Mouse (Mus musculus): ENCODE results near the gene Plscr4. TPM values are rescaled to one million over a fixed set of nuclear protein-coding genes. Genes with fewer than 3 reads are reported as not detected.

Plscr4 gene
- polyA plus RNA-seq (2015; fragmentation: Nextera tagmentation; extraction: Ambion mirVana), result 4.3 and 4.6 TPM in 2 replicates

DNA sequence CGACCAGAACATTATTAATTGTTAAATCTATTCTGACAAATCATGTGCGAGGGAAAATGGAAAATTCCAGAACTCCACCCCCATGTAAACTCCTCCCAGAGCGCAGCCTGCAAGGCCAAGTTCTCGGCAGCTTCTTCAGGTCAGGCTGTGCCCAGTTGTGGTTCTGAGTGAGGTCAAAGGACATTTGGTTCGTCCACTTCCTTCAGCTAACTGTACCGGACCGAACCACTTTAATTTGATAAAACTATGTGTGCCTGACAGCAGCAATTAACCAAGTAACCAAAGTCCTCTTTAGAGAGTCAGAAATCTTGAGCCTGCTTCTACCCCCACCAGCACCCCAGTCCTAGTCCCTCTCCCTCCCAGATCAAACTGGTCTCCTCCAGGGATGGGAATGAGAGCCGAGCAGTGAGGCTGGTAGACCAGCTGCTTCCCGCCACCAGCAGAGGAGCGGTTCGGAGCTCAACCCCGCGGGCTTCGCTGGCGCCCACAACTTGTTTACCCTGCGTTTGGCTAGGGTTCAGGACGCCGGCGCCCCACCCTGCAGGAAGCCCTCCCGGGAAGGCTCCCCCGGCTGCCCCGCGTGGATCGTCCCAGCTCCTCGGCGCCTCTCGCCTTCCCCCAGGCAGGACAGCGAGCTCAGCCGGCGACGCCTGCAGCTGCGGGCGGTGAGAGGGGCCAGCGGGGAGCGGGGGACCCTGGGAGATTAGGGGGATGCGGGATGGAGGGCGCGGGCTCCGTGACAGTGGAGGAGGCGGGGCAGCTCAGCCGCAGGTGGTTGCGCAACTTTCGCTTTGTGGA is at the start of gene Plscr4:
Plscr4 (plus strand) TSS at position 113 of the 798 bp plus-strand sequence.
- Histone ChIP-seq H3K27ac (ENCODE audit: low read depth, low read length) (peak within 1 kb of the TSS; percentile 46), H3K9me3 (ENCODE audit: control insufficient read depth) (no peaks in the 10 kb centered on the region), H3K4me1 (replicated peaks; ENCODE audit: control insufficient read depth, insufficient read depth, low read length) (no peaks in the 10 kb centered on the region), H3K9ac (ENCODE audit: low read depth, low read length) (peak within 1 kb of the TSS; percentile 73), H3K27me3 (replicated peaks; ENCODE audit: control insufficient read depth, insufficient read depth, low read length) (no peaks in the 10 kb centered on the region), H3K4me3 (ENCODE audit: low read depth, low read length) (peak within 1 kb of the TSS; percentile 72), H3K4me2 (replicated peaks; ENCODE audit: low read depth) (peak within 1 kb of the TSS; percentile 98), H3K36me3 (ENCODE audit: control insufficient read depth, insufficient read depth) (no peaks in the 10 kb centered on the region)
- peak; percentile 73 for ATAC-seq
- no peak for TF ChIP-seq CTCF (IDR thresholded peaks at IDR 0.05; ENCODE audit: low read depth)
- 10% methylated on average over 43 of the region's 43 CpGs for WGBS

DNA sequence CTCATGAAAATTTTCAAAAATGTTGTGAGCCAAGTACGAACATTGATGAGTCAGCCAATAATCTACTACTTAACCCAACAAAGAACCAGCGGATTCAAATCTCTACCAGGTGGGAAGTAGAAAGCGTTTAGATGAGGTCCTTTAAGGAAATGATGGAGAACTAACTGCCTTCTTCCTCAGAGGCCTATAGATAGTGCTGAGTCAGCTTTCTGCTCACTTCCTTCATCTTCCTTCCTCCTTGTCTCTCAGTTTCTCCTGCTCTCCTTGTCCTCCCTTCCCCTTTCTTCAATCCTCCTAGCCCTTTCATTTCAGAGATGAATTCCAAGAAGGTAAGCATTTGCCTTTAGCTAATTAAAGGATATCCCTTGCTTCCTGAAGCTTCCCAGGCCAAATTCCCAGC is 46.9 kb upstream of the Plscr4 start:
- Histone ChIP-seq H3K36me3 (ENCODE audit: control insufficient read depth, insufficient read depth) (no peaks in the 10 kb centered on the region), H3K9ac (ENCODE audit: low read depth, low read length) (no peak overlapping the region), H3K27me3 (replicated peaks; ENCODE audit: control insufficient read depth, insufficient read depth, low read length) (no peaks in the 10 kb centered on the region), H3K4me3 (ENCODE audit: low read depth, low read length) (no peak overlapping the region), H3K27ac (ENCODE audit: low read depth, low read length) (no peak overlapping the region), H3K4me1 (replicated peaks; ENCODE audit: control insufficient read depth, insufficient read depth, low read length) (no peaks in the 10 kb centered on the region), H3K4me2 (replicated peaks; ENCODE audit: low read depth) (no peak overlapping the region), H3K9me3 (ENCODE audit: control insufficient read depth) (no peaks in the 10 kb centered on the region)
- TF ChIP-seq CTCF (IDR thresholded peaks at IDR 0.05; ENCODE audit: low read depth), result no peak
- 93% methylated on average over 3 of the region's 3 CpGs for WGBS
- no peak for ATAC-seq

DNA sequence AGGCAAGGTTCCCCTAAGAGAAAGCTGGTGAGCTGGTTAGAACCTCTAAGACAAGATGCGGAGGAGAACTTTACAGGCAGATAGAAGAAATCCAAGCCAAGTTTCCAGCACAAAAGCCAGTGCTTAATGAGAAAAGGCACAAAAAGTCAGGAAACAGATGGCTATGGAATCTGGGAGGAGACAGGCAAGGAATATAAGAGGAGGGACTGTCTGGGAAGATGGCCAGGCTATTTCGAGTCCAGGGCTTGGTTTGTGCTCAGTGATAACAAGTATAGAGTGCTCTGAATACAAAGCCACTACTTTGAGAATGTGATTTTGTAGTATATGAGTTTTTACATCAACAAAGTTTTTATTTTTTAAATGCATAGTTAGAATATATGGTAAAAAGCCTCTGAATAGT is 45.1 kb upstream of the Plscr4 start:
- H3K36me3 ChIP-seq (ENCODE audit: control insufficient read depth, insufficient read depth), result no peaks in the 10 kb centered on the region
- no peaks in the 10 kb centered on the region for H3K27me3 ChIP-seq (replicated peaks; ENCODE audit: control insufficient read depth, insufficient read depth, low read length)
- no peak overlapping the region for H3K27ac ChIP-seq (ENCODE audit: low read depth, low read length)
- no peak overlapping the region for H3K4me2 ChIP-seq (replicated peaks; ENCODE audit: low read depth)
- 77% methylated on average over 2 of the region's 2 CpGs for WGBS
- H3K9ac ChIP-seq (ENCODE audit: low read depth, low read length), result no peak overlapping the region
- no peak for TF ChIP-seq CTCF (IDR thresholded peaks at IDR 0.05; ENCODE audit: low read depth)
- H3K4me3 ChIP-seq (ENCODE audit: low read depth, low read length), result no peak overlapping the region
- no peaks in the 10 kb centered on the region for H3K9me3 ChIP-seq (ENCODE audit: control insufficient read depth)
- no peaks in the 10 kb centered on the region for H3K4me1 ChIP-seq (replicated peaks; ENCODE audit: control insufficient read depth, insufficient read depth, low read length)
- ATAC-seq, result no peak

DNA sequence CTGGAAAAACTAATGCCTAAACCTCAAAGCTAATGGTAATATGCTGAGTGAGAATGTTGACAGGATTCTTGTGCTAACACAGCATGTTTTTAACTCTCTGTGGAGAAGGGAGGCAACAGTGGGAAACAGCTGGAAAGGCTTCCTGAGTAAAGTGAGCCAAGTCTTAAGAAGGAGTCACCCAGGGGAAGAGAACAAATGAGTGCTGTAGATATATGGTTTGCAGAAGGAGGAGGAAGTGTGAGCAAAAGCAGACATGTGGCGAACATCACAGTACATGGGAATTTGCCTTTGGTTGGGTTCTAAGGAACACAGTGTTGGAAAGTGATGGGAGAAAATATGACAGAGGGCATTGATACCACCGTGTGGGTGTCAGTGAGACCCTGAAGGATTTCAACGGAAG is 43.5 kb upstream of the Plscr4 start:
- H3K36me3 ChIP-seq (ENCODE audit: control insufficient read depth, insufficient read depth), result no peaks in the 10 kb centered on the region
- ATAC-seq, result no peak

DNA sequence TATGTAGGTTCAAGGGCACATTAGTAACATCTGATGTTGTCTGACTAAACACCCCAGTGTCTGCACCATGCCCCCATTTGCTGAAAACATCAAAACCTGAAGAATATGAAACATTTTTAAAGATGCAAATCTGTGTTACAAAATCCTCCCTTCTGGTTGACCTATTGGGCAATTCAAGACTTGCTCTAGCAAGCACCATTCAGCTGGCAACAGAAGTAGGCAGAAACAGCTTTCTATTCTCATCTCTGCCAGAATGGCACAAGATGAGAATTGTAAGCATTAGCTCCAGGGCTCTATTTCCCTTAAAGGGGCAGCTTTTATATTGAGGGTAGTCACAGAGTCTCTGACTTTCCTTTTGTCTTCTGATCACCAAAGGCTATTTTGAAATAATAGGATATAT is 19.4 kb upstream of the Plscr4 start:
- no peak overlapping the region for H3K9ac ChIP-seq (ENCODE audit: low read depth, low read length)
- TF ChIP-seq CTCF (IDR thresholded peaks at IDR 0.05; ENCODE audit: low read depth), result no peak
- H3K4me2 ChIP-seq (replicated peaks; ENCODE audit: low read depth), result no peak overlapping the region
- ATAC-seq, result no peak
- no peaks in the 10 kb centered on the region for H3K4me1 ChIP-seq (replicated peaks; ENCODE audit: control insufficient read depth, insufficient read depth, low read length)
- no peaks in the 10 kb centered on the region for H3K27me3 ChIP-seq (replicated peaks; ENCODE audit: control insufficient read depth, insufficient read depth, low read length)
- no peaks in the 10 kb centered on the region for H3K9me3 ChIP-seq (ENCODE audit: control insufficient read depth)
- no peaks in the 10 kb centered on the region for H3K36me3 ChIP-seq (ENCODE audit: control insufficient read depth, insufficient read depth)
- H3K4me3 ChIP-seq (ENCODE audit: low read depth, low read length), result no peak overlapping the region
- H3K27ac ChIP-seq (ENCODE audit: low read depth, low read length), result no peak overlapping the region

More for the DNA sequence above, 43.5 kb upstream of the Plscr4 start:
- H3K4me3 ChIP-seq (ENCODE audit: low read depth, low read length), result no peak overlapping the region
- no peaks in the 10 kb centered on the region for H3K27me3 ChIP-seq (replicated peaks; ENCODE audit: control insufficient read depth, insufficient read depth, low read length)
- H3K4me2 ChIP-seq (replicated peaks; ENCODE audit: low read depth), result no peak overlapping the region
- no peak overlapping the region for H3K27ac ChIP-seq (ENCODE audit: low read depth, low read length)
- TF ChIP-seq CTCF (IDR thresholded peaks at IDR 0.05; ENCODE audit: low read depth), result no peak
- H3K9ac ChIP-seq (ENCODE audit: low read depth, low read length), result no peak overlapping the region
- H3K4me1 ChIP-seq (replicated peaks; ENCODE audit: control insufficient read depth, insufficient read depth, low read length), result no peaks in the 10 kb centered on the region
- H3K9me3 ChIP-seq (ENCODE audit: control insufficient read depth), result no peaks in the 10 kb centered on the region
- 71% methylated on average over 3 of the region's 3 CpGs for WGBS

DNA sequence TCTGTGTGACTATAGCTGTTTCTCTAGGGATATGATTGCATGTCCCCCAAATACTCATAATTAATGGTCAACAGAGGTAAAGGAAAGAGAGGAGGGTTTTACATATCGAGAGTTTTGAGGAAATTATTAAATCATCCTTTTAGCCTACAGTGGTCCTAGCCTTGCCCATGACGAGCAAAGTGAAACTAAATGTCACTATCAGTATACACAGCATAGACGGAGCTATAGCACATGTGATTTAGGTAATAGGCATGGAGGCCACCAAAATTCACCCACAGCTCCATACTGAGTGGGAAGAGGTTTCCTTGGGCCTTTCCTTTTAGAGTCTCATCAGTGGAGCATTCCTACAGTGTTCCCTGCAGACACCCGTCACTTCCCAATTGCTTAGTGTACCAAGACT is 15.7 kb upstream of the Plscr4 start:
- 71% methylated on average over 4 of the region's 4 CpGs for WGBS
- H3K4me2 ChIP-seq (replicated peaks; ENCODE audit: low read depth), result no peak overlapping the region
- no peak overlapping the region for H3K9ac ChIP-seq (ENCODE audit: low read depth, low read length)
- H3K4me3 ChIP-seq (ENCODE audit: low read depth, low read length), result no peak overlapping the region
- H3K36me3 ChIP-seq (ENCODE audit: control insufficient read depth, insufficient read depth), result no peaks in the 10 kb centered on the region
- TF ChIP-seq CTCF (IDR thresholded peaks at IDR 0.05; ENCODE audit: low read depth), result no peak
- no peaks in the 10 kb centered on the region for H3K9me3 ChIP-seq (ENCODE audit: control insufficient read depth)
- H3K4me1 ChIP-seq (replicated peaks; ENCODE audit: control insufficient read depth, insufficient read depth, low read length), result no peaks in the 10 kb centered on the region
- no peaks in the 10 kb centered on the region for H3K27me3 ChIP-seq (replicated peaks; ENCODE audit: control insufficient read depth, insufficient read depth, low read length)
- ATAC-seq, result no peak
- H3K27ac ChIP-seq (ENCODE audit: low read depth, low read length), result no peak overlapping the region

Measured in intestine, postnatal 0 days (tissue).